In genomic region chr11:94548888-94549690, GRCm38 (mm10) we compare ENCODE assay signal across 8 mouse cellular contexts. TPM values are rescaled to one million over a fixed set of nuclear protein-coding genes. Genes with fewer than 3 reads are reported as not detected.
DNase-seq lines count a peak whose midpoint lies in the region; ATAC-seq and TF ChIP-seq lines count a peak whose summit lies in the region.

TSS of gene Rsad1 (minus strand) at chr11:94549255.

- peak within 1 kb of the TSS; percentile 86 for H3K27ac ChIP-seq in forebrain, embryonic 15.5 days (replicated peaks)
- H3K27ac ChIP-seq in layer of hippocampus, adult 2 months: peak within 1 kb of the TSS; percentile 98
- H3K27ac ChIP-seq in lung, embryonic 14.5 days (ENCODE audit: low read depth): peak within 1 kb of the TSS; percentile 80
- H3K27ac ChIP-seq in olfactory bulb, adult 2 months (ENCODE audit: insufficient read depth, low read depth, low read length): peak within 1 kb of the TSS; percentile 93
- H3K27ac ChIP-seq in thymus, adult 2 months (ENCODE audit: control insufficient read depth, insufficient read depth, low read length): peak within 1 kb of the TSS; percentile 7; the same call in 1 of the 2 replicates

- DNase-seq in ES-CJ7 (ENCODE audit: low read depth, low spot score): peak; percentile 91
- peak; percentile 95 for DNase-seq in cerebellum, adult 11 months
- DNase-seq in heart, postnatal 36 days: peak; percentile 97 to 98
- peak; percentile 91 to 95 for DNase-seq in layer of hippocampus, adult 2 months (ENCODE audit: low spot score in 2 of 2)
- DNase-seq in lung, embryonic 14.5 days: peak; percentile 98
- peak; percentile 91 for DNase-seq in thymus, adult 2 months

- peaks cover 15% of the 10 kb centered on the region for H3K4me1 ChIP-seq in forebrain, embryonic 15.5 days
- no peaks in the 10 kb centered on the region for H3K4me1 ChIP-seq in lung, embryonic 14.5 days (ENCODE audit: insufficient read depth)
- peaks cover 12% of the 10 kb centered on the region for H3K4me1 ChIP-seq in olfactory bulb, adult 2 months (ENCODE audit: control insufficient read depth, insufficient read depth, low read length)
- H3K4me1 ChIP-seq in thymus, adult 2 months (replicated peaks; ENCODE audit: control insufficient read depth, insufficient read depth, low read length): peaks cover 17% of the 10 kb centered on the region

- no peaks in the 10 kb centered on the region for H3K9me3 ChIP-seq in forebrain, embryonic 15.5 days
- H3K9me3 ChIP-seq in lung, embryonic 14.5 days (ENCODE audit: low read depth, low read length): no peaks in the 10 kb centered on the region

- intact Hi-C loops in heart, postnatal 36 days (cut with DNase I): loop anchor here (2.0 kb wide), 2 partner anchors 54 to 168 kb away; no protein-coding TSS in a partner anchor

- 4% methylated on average over 49 of the region's 49 CpGs for WGBS in forebrain, embryonic 15.5 days
- WGBS in lung, embryonic 14.5 days: 3% methylated on average over 49 of the region's 49 CpGs
- 2% methylated on average over 49 of the region's 49 CpGs for WGBS in olfactory bulb, adult 2 months
- WGBS in thymus, adult 2 months: 3% methylated on average over 49 of the region's 49 CpGs

- peak; percentile 95 for TF ChIP-seq CTCF in layer of hippocampus, adult 2 months (conservative IDR thresholded peaks at IDR 0.05)
- TF ChIP-seq CTCF in lung, embryonic 14.5 days (IDR thresholded peaks at IDR 0.05; ENCODE audit: low read depth): peak; percentile 97
- TF ChIP-seq CTCF in olfactory bulb, adult 2 months (IDR thresholded peaks at IDR 0.05; ENCODE audit: insufficient read depth, low read depth, low read length): peak; percentile 98
- TF ChIP-seq CTCF in thymus, adult 2 months (IDR thresholded peaks at IDR 0.05; ENCODE audit: borderline replicate concordance, control insufficient read depth, extremely low read depth, insufficient read depth, low read length, poor library complexity): peak; percentile 100

- H3K27me3 ChIP-seq in forebrain, embryonic 15.5 days: no peaks in the 10 kb centered on the region
- H3K27me3 ChIP-seq in lung, embryonic 14.5 days (ENCODE audit: insufficient read depth, low read length): no peaks in the 10 kb centered on the region
- H3K27me3 ChIP-seq in thymus, adult 2 months (ENCODE audit: control insufficient read depth, insufficient read depth, low read length): no peaks in the 10 kb centered on the region

- H3K4me3 ChIP-seq in forebrain, embryonic 15.5 days: peak within 1 kb of the TSS; percentile 85
- H3K4me3 ChIP-seq in layer of hippocampus, adult 2 months: peak within 1 kb of the TSS; percentile 74
- H3K4me3 ChIP-seq in lung, embryonic 14.5 days (ENCODE audit: low read depth, low read length): peak within 1 kb of the TSS; percentile 60
- peak within 1 kb of the TSS; percentile 68 for H3K4me3 ChIP-seq in olfactory bulb, adult 2 months (ENCODE audit: insufficient read depth, low read depth, low read length)
- peak within 1 kb of the TSS; percentile 70 for H3K4me3 ChIP-seq in thymus, adult 2 months (ENCODE audit: control insufficient read depth, insufficient read depth, low read length)

- no peaks in the 10 kb centered on the region for H3K36me3 ChIP-seq in forebrain, embryonic 15.5 days
- H3K36me3 ChIP-seq in lung, embryonic 14.5 days (ENCODE audit: insufficient read depth): no peaks in the 10 kb centered on the region
- H3K36me3 ChIP-seq in thymus, adult 2 months (ENCODE audit: control insufficient read depth, insufficient read depth, low read length): no peaks in the 10 kb centered on the region

- ATAC-seq in forebrain, embryonic 15.5 days (replicated peaks): peak; percentile 90
- ATAC-seq in lung, embryonic 14.5 days (ENCODE audit: insufficient read depth): peak; percentile 93

- TF ChIP-seq POLR2A in olfactory bulb, adult 2 months (IDR thresholded peaks at IDR 0.05; ENCODE audit: insufficient read depth, low read depth, low read length): peak; percentile 57
- TF ChIP-seq POLR2A in thymus, adult 2 months (IDR thresholded peaks at IDR 0.05; ENCODE audit: control insufficient read depth, extremely low read depth, insufficient read depth, low read length, poor library complexity): no peak

- H3K9ac ChIP-seq in forebrain, embryonic 15.5 days (replicated peaks): peak within 1 kb of the TSS; percentile 76
- H3K9ac ChIP-seq in lung, embryonic 14.5 days: peak within 1 kb of the TSS; percentile 72

- H3K4me2 ChIP-seq in forebrain, embryonic 15.5 days (replicated peaks): peak within 1 kb of the TSS; percentile 89
- H3K4me2 ChIP-seq in lung, embryonic 14.5 days: peak within 1 kb of the TSS; percentile 97

RNA-seq across cellular contexts. Expression of gene Rsad1, which starts in this region (rescaled TPM):
- 5.7 and 6.1 TPM in 2 replicates for polyA plus RNA-seq in forebrain, embryonic 15.5 days (2015; fragmentation: Nextera tagmentation; extraction: Ambion mirVana)
- total RNA-seq in heart, postnatal 36 days (2021): 10 to 100 TPM in 1 of 2 experiments, 1 to 10 TPM in 1; 9.6 to 14.2 TPM
- total RNA-seq in layer of hippocampus, adult 2 months (2021): 10 to 100 TPM in 1 of 2 experiments, 1 to 10 TPM in 1; 9.3 to 11.3 TPM
- 3.6 and 4.2 TPM in 2 replicates for polyA plus RNA-seq in lung, embryonic 14.5 days (2014; fragmentation: Nextera tagmentation; extraction: Ambion mirVana)
- polyA plus RNA-seq in olfactory bulb, adult 2 months (2012; ENCODE audit: insufficient read depth, insufficient read length, low replicate concordance, missing spikeins): not detected in 2 replicates
- 5.4 and 6.8 TPM in 2 replicates for polyA plus RNA-seq in thymus, adult 2 months (2012; rRNA removed)

Comparison
In these comparisons a context has a peak if more than half of its experiments do, and no peak if none do; other contexts are left out.
1. Peak in every context shown above with its lines: DNase-seq, ATAC-seq, H3K4me3 ChIP-seq and H3K27ac ChIP-seq.
2. H3K27ac ChIP-seq: peak in every context shown above with its lines; median percentile 98 in layer of hippocampus, adult 2 months; 93 in olfactory bulb, adult 2 months; 86 in forebrain, embryonic 15.5 days; 80 in lung, embryonic 14.5 days; 7 in thymus, adult 2 months.